Mouse (Mus musculus) heart, embryonic 12.5 days (tissue): ENCODE results near the gene Clspn. TPM values are rescaled to one million over a fixed set of nuclear protein-coding genes. Genes with fewer than 3 reads are reported as not detected.

Experiments
- ATAC-seq: fragments of 200-750 bp; cut with Nextera tagmentation; 2 replicates; pipeline ENCODE4 v1.8.0; 2017; ENCODE audit warnings: moderate TSS enrichment, moderate library complexity; ENCODE audit not compliant: insufficient number of reproducible peaks, low FRiP score
- H3K27ac ChIP-seq: fragments of 300-500 bp; sonication (generic); 2 replicates; pipeline ENCODE4 v1.5.1; 2016; ENCODE audit warnings: mild to moderate bottlenecking, moderate library complexity; ENCODE audit not compliant: poor library complexity, severe bottlenecking
- H3K27me3 ChIP-seq: fragments of 300-500 bp; sonication (generic); replicated peaks from 2 replicates; pipeline ENCODE4 v1.6.1; 2016; ENCODE audit warnings: mild to moderate bottlenecking, moderate library complexity
- H3K36me3 ChIP-seq: fragments of 300-500 bp; sonication (generic); 2 replicates; pipeline ENCODE4 v1.6.1; 2016; ENCODE audit warnings: mild to moderate bottlenecking, moderate library complexity
- H3K4me1 ChIP-seq: fragments of 300-500 bp; sonication (generic); replicated peaks from 2 replicates; pipeline ENCODE4 v1.6.1; 2016; ENCODE audit warnings: mild to moderate bottlenecking
- H3K4me2 ChIP-seq: fragments of 300-500 bp; sonication (generic); 2 replicates; pipeline ENCODE4 v1.6.1; 2016; ENCODE audit warnings: mild to moderate bottlenecking, moderate library complexity
- H3K4me3 ChIP-seq: fragments of 300-500 bp; sonication (generic); 2 replicates; pipeline ENCODE4 v1.5.1; 2016; ENCODE audit warnings: mild to moderate bottlenecking
- H3K9ac ChIP-seq: fragments of 300-500 bp; sonication (generic); 2 replicates; pipeline ENCODE4 v1.6.1; 2016; ENCODE audit warnings: mild to moderate bottlenecking, moderate library complexity
- H3K9me3 ChIP-seq: fragments of 300-500 bp; sonication (generic); replicated peaks from 2 replicates; pipeline ENCODE4 v1.6.1; 2016; ENCODE audit warnings: mild to moderate bottlenecking, moderate library complexity
- WGBS: fragments of 180-500 bp; shearing (Covaris S2); methylation state at CpG from one replicate; pipeline ENCODE4 v1.1.7; 2016; 5-methylcytosine and 5-hydroxymethylcytosine counted together
- polyA plus RNA-seq: library from polyadenylated mRNA; unstranded; fragments of >200 nt; fragmentation: Nextera tagmentation; extraction: Ambion mirVana; gene quantifications from 2 replicates; pipeline ENCODE4 v1.2.1, GENCODE M21; 2016

Gene Clspn
- 24.2 and 26.0 TPM in 2 replicates for polyA plus RNA-seq

GRCm38 (mm10) chr4:126556809-126557711 lies at the start of gene Clspn:
TSS of gene Clspn (plus strand) at chr4:126556935.
- peaks cover 13% of the 10 kb centered on the region for H3K36me3 ChIP-seq
- H3K27me3 ChIP-seq: no peaks in the 10 kb centered on the region
- peak within 1 kb of the TSS; percentile 87 for H3K4me2 ChIP-seq
- ATAC-seq: peak; percentile 95
- peak within 1 kb of the TSS; percentile 73 for H3K27ac ChIP-seq
- H3K9ac ChIP-seq: peak within 1 kb of the TSS; percentile 86
- under 1% methylated on average over 54 of the region's 54 CpGs for WGBS
- H3K4me3 ChIP-seq: peak within 1 kb of the TSS; percentile 98
- H3K4me1 ChIP-seq: peaks cover 10% of the 10 kb centered on the region
- no peaks in the 10 kb centered on the region for H3K9me3 ChIP-seq

DNA sequence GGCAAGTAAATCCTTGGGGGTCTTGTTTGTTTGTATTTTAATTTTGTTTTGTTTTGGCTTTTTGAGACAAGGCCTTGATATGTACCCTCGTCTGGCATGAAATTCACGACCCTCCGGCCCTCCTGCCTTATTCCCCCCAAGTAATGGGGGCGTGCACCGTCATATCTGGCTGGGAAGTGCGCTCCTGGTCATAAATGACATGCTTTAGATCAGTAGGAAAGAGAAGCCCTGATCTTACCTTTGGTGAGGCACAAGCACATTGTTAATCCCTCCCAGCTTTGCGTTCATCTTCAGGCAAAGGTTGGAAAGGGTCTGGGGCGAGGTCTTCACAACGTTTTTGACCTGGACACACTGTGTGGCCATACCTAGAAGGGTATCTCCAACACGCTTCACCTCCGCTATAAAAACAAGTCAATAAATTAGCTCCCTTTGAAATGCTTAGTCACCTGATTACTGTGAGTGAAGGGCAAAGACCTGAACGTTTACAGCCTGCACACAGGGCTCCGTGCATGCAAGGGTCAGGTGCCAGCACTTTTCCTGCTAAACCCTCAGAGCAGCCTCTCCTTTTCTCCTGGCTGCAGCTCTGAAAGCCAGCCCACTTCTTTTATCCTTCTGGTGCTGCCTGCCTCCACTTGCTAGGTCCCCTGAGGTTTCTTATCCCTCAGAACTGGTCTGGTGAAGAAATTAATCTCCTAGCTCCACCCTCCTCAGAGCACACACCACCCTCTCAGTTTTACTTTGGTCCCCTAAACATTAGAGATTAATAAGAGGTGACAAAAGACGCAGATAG lies 48.4 kb upstream of the Clspn start:
- Histone ChIP-seq H3K27ac (no peak overlapping the region), H3K4me1 (no peaks in the 10 kb centered on the region), H3K36me3 (peaks cover 13% of the 10 kb centered on the region), H3K4me3 (no peak overlapping the region), H3K9me3 (no peaks in the 10 kb centered on the region), H3K9ac (no peak overlapping the region), H3K4me2 (no peak overlapping the region), H3K27me3 (peaks cover 3% of the 10 kb centered on the region; the same call in 1 of the 2 replicates)
- no peak for ATAC-seq
- WGBS: 70% methylated on average over 14 of the region's 14 CpGs

- Histone ChIP-seq H3K9ac (no peak overlapping the region), H3K4me1 (no peaks in the 10 kb centered on the region), H3K4me3 (no peak overlapping the region), H3K9me3 (no peaks in the 10 kb centered on the region), H3K4me2 (no peak overlapping the region), H3K27ac (no peak overlapping the region), H3K36me3 (peaks cover 13% of the 10 kb centered on the region), H3K27me3 (no peaks in the 10 kb centered on the region)
- no peak for ATAC-seq
- WGBS: 82% methylated on average over 2 of the region's 2 CpGs
Measured at GRCm38 (mm10) chr4:126509072-126509471, 47.7 kb upstream of the Clspn start.

DNA sequence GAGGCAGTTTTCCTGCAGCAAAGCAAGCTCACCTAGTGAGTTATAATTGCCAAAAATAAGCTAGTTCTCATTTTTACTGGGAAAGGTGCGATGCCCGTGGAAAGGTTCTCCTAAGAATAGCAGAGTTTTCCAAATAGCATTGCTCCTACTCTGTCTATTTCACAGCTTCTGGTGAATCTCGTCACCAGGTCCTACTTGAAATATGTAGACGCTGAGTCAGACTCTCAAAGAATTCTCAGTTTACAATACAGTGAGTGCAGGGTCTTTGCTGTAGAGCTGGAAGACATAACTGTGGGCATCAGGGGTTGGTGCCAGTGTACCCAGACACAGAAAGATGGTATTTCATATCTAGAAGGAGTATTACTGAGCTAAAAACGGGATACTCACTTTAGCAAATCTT lies 45.7 kb upstream of the Clspn start:
- H3K27me3 ChIP-seq: no peaks in the 10 kb centered on the region
- no peak overlapping the region for H3K4me3 ChIP-seq
- H3K27ac ChIP-seq: no peak overlapping the region
- no peak for ATAC-seq
- H3K36me3 ChIP-seq: peaks cover 13% of the 10 kb centered on the region
- no peaks in the 10 kb centered on the region for H3K9me3 ChIP-seq
- H3K4me1 ChIP-seq: no peaks in the 10 kb centered on the region
- 75% methylated on average over 5 of the region's 5 CpGs for WGBS
- no peak overlapping the region for H3K9ac ChIP-seq
- H3K4me2 ChIP-seq: no peak overlapping the region

GRCm38 (mm10) chr4:126512308-126513066 lies 44.2 kb upstream of the Clspn start:
- WGBS: 78% methylated on average over 6 of the region's 6 CpGs
- Histone ChIP-seq H3K4me3 (no peak overlapping the region), H3K36me3 (peaks cover 8% of the 10 kb centered on the region), H3K4me1 (no peaks in the 10 kb centered on the region), H3K27ac (no peak overlapping the region), H3K9ac (no peak overlapping the region), H3K27me3 (no peaks in the 10 kb centered on the region), H3K9me3 (no peaks in the 10 kb centered on the region), H3K4me2 (no peak overlapping the region)
- no peak for ATAC-seq

- Histone ChIP-seq H3K9me3 (no peaks in the 10 kb centered on the region), H3K36me3 (no peaks in the 10 kb centered on the region), H3K4me1 (no peaks in the 10 kb centered on the region), H3K4me3 (no peak overlapping the region), H3K27ac (no peak overlapping the region), H3K9ac (no peak overlapping the region), H3K4me2 (no peak overlapping the region), H3K27me3 (no peaks in the 10 kb centered on the region)
- WGBS: 81% methylated on average over 3 of the region's 3 CpGs
- ATAC-seq: no peak
Measured at GRCm38 (mm10) chr4:126526164-126526563, 30.6 kb upstream of the Clspn start.

DNA sequence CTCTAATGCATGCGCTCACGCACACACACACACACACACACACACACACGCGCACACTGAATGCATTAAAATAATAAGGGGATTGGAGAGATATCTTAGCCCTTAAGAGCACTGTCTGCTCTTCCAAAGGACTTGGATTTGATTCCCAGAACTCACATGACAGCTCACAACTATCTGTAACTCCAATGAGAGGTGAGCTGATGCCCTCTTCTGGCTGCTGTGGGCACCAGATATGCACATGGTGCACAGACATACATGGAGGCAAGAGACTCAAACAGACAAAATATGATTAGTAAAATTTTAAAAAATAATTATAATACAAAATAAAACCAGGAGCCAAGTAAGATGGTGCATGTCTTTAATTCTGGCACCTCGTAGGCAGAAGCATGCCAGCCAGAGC lies 29.9 kb upstream of the Clspn start:
- H3K9me3 ChIP-seq: no peaks in the 10 kb centered on the region
- H3K4me3 ChIP-seq: no peak overlapping the region
- WGBS: 86% methylated on average over 5 of the region's 5 CpGs
- H3K4me1 ChIP-seq: no peaks in the 10 kb centered on the region
- H3K27me3 ChIP-seq: no peaks in the 10 kb centered on the region
- H3K36me3 ChIP-seq: no peaks in the 10 kb centered on the region
- no peak overlapping the region for H3K27ac ChIP-seq
- no peak overlapping the region for H3K4me2 ChIP-seq
- no peak overlapping the region for H3K9ac ChIP-seq
- ATAC-seq: no peak

DNA sequence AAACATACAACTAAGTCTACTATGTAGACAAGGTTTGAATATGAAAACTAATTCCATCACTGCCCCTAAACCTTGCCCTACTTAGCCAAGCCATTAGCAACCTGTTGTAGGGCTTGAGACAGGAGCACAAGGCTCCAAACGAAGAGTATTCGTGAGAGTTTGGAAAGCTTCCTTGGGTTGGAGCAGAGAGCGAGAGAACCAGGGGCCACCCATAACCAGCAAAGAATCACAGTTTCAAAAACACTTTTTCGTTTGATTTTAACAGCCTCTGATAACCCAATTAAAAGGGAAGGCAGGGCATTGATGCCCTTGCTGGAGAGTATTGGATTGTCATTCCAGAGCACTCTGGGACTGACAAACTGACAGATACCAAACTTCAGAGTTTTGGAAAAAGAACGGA lies 24.4 kb upstream of the Clspn start:
- WGBS: 43% methylated on average over 5 of the region's 5 CpGs
- Histone ChIP-seq H3K36me3 (no peaks in the 10 kb centered on the region), H3K9me3 (no peaks in the 10 kb centered on the region), H3K4me1 (peaks cover 5% of the 10 kb centered on the region), H3K4me2 (peak overlapping the region; percentile 95), H3K27me3 (peaks cover 5% of the 10 kb centered on the region; the same call in 1 of the 2 replicates), H3K9ac (peak overlapping the region; percentile 85), H3K27ac (no peak overlapping the region), H3K4me3 (peak overlapping the region; percentile 81)
- no peak for ATAC-seq

DNA sequence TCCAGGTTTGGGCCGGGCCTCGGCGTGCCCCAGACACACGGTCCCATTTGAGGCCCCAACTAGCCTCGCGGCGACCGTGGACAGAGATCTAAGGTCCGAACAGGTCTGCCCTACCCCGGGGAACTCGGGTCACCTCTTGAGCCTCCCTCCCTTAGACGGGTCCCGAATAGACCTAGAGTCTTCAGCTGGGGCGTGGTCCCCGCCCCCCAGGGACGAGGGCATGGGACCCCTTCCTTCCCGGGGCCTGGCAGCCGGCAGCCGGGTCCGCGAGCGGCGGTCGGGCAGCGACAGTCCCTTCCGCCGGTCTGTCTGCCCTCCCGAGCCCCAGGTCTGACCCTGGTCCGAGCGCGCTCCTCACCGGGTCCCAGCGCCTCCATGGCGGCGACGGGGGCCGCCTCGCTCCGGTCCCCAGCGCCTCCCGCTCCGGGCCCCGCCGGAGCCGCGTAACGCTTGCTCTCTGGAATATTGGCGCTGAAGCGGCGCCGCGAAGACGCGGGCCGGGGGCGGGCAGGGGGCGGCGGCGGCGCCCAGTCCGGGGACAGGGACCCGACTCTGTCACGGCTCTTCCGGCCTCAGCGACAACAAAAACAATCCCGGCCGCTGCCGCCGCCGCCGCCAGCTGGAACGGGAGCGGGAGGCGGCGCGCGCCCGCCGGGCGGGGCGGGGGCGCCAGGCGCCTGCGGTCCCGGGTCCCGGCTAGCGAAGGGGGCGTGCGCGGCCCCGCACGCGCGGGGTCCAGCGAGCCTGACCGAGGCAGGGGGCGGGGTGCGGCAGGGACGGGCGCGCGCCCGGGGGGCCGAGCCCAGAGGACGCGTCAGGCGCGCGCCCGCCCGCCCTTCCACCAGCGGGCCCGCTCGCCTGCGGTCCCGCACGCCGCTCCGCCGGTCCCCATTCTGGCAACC lies 23.7 kb upstream of the Clspn start, which contains the start of gene Ago4:
Ago4 (minus strand) TSS at position 646 of the 902 bp plus-strand sequence.
- Histone ChIP-seq H3K4me1 (peaks cover 5% of the 10 kb centered on the region), H3K4me3 (peak within 1 kb of the TSS; percentile 81), H3K27ac (no peak within 1 kb of the TSS), H3K4me2 (peak within 1 kb of the TSS; percentile 95), H3K27me3 (peaks cover 5% of the 10 kb centered on the region; the same call in 1 of the 2 replicates), H3K9me3 (no peaks in the 10 kb centered on the region), H3K9ac (peak within 1 kb of the TSS; percentile 85), H3K36me3 (no peaks in the 10 kb centered on the region)
- ATAC-seq: peak; percentile 84
- WGBS: under 1% methylated on average over 117 of the region's 120 CpGs

GRCm38 (mm10) chr4:126533729-126534070 lies 23.0 kb upstream of the Clspn start:
- Histone ChIP-seq H3K4me1 (peaks cover 5% of the 10 kb centered on the region), H3K27me3 (peaks cover 5% of the 10 kb centered on the region; the same call in 1 of the 2 replicates), H3K27ac (no peak overlapping the region), H3K4me2 (peak overlapping the region; percentile 95), H3K4me3 (peak overlapping the region; percentile 81), H3K36me3 (no peaks in the 10 kb centered on the region), H3K9me3 (no peaks in the 10 kb centered on the region), H3K9ac (peak overlapping the region; percentile 85)
- 11% methylated on average over 7 of the region's 7 CpGs for WGBS
- ATAC-seq: no peak; the same call in 1 of the 2 replicates
